Mouse (Mus musculus) activated CD4-positive, CD25-positive, alpha-beta regulatory T cell, adult 4 months (primary cell): ENCODE data around the gene Gpr183. TPM values are rescaled to one million over a fixed set of nuclear protein-coding genes. Genes with fewer than 3 reads are reported as not detected.
A peak's percentile ranks its signal among the peaks of the same experiment; 100 is the strongest.

Source experiments
- ATAC-seq: one replicate; pipeline ENCODE4 v1.8.0; 2017
- polyA plus RNA-seq, 2 experiments: library from polyadenylated mRNA; unstranded; fragments of 100-300 nt; shearing (Covaris generic); gene quantifications; one replicate each; pipeline ENCODE4 v1.2.1; 2017

Gpr183 gene
- polyA plus RNA-seq, 2 experiments from 2014 or later = 104 to 118 TPM

DNA sequence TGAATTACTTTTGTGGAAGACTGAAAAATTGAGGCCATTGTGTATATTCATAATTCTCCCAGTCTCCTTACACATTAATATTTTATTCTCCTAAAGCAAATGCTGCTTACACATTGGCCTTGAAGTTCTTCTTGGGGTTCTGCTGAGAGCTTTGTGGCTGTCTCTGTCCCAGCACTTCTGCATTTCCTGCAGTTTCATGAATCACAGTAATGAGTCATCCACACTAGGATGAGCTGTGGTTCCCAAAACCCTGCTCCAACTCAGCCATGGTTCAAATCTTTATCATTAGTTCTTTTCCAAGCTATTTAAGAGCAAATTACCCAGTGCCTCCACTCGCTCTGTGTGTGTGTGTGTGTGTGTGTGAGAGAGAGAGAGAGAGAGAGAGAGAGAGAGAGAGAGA is 22.3 kb upstream of the Gpr183 start:
- no peak for ATAC-seq

- ATAC-seq = no peak
Observed at GRCm38 (mm10) chr14:121986028-121986427, 21.0 kb upstream of the Gpr183 start.

DNA sequence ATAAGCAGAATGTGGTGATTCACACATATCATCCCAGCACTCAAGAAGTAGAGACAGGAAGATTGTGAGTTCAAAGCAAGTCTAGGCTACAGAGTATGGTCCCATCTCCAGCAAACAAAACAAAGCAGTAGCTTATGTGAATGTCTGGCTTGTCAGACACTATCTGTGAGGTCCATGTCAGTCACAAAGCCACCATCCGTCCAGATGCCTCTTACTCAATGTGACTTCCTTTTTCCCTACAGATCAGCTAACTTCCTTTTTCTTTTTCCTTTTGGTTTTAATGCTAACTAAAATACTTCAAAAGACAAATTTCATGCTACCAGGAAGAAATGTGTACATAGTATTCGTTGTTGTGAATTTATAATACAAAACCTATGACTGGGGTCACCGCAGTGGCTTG is 20.5 kb upstream of the Gpr183 start:
- no peak for ATAC-seq

DNA sequence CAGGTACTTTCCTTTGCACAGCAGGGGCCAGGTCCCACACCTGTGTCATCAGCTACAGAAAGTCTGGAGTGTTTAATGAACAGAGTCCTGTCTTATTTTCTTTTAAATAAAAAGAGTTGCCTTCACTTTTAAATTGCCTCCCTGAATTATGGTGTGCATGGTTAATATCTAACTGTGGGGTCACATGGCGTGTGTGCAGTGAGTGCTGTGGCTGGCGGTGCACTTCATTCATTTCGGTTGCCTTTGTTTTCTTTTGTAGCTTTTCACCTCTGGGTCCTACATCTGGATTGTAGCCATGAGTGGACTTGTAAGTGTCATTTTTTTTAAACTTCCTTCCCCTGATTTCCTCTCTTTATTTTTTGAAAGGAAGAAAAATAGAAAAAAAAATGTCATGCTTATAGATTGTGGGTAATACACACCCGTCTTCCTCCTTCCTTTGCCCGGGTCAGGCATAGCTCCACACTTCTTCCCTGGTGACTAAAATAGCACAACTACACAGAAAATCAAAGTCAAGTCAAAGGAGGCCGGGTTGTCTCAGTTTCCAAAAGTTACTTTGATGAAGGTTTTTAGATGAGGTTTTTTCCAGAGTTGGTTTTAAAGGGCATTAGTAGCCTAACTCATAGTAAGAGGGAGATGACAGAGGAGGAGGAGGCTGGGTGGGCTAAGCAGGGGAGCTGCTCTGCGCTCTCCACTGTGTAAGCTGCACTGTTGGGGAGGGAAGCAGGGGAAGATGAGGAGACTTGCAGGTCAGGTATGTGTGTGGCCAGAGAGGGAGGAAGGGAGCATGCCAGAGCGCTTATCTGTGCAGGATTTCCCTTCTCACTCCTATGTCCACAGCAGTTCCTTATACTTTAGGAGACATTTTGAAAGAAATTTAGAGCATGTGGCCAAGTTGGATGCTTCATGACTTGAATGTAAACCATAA is 18.3 kb upstream of the Gpr183 start:
- peak; percentile 24 for ATAC-seq

GRCm38 (mm10) chr14:121981531-121981930 is 16.5 kb upstream of the Gpr183 start:
- ATAC-seq = no peak

GRCm38 (mm10) chr14:121973114-121973513 is 8.1 kb upstream of the Gpr183 start:
- no peak for ATAC-seq

- ATAC-seq = no peak
Observed at GRCm38 (mm10) chr14:121970402-121970801, 5.4 kb upstream of the Gpr183 start.

GRCm38 (mm10) chr14:121967095-121967494 is 2.1 kb upstream of the Gpr183 start:
- no peak for ATAC-seq

GRCm38 (mm10) chr14:121965461-121965860 is 466 bp upstream of the Gpr183 start:
- no peak for ATAC-seq

GRCm38 (mm10) chr14:121963942-121964335 is 1.1 kb downstream of the Gpr183 start:
- ATAC-seq = no peak

DNA sequence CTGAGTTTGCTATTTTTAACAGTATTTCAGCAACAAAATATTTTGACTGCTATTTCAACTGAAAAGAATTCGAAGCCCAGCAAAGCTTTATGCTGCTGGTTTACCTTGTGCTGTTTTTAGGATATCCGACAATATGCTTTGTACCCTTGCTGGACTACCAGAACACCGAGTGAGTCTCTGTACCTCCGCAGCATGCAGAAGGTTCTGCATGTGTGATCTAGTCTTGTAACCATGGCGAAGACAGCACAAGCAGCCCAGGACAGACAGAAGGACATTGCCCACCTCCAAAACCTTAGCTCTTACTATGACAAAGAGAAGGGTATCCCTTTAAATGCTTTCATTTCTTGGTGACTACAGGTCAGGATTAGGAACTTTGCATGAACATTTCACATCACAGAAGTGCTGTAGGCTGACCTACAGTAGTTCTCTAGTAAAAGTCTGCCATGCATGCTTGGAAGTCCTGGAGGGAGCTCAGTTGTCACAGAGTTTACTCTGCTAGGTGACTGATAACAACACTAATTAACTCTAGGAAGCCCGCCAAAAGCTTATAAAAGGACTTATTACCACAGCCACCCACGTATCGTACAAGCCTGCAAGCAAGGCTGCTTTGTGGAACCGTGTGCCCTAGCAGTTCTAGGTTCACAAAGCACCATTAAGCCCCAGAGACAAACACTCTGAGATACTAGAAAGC is 1.6 kb downstream of the Gpr183 start:
- ATAC-seq = peak; percentile 7

DNA sequence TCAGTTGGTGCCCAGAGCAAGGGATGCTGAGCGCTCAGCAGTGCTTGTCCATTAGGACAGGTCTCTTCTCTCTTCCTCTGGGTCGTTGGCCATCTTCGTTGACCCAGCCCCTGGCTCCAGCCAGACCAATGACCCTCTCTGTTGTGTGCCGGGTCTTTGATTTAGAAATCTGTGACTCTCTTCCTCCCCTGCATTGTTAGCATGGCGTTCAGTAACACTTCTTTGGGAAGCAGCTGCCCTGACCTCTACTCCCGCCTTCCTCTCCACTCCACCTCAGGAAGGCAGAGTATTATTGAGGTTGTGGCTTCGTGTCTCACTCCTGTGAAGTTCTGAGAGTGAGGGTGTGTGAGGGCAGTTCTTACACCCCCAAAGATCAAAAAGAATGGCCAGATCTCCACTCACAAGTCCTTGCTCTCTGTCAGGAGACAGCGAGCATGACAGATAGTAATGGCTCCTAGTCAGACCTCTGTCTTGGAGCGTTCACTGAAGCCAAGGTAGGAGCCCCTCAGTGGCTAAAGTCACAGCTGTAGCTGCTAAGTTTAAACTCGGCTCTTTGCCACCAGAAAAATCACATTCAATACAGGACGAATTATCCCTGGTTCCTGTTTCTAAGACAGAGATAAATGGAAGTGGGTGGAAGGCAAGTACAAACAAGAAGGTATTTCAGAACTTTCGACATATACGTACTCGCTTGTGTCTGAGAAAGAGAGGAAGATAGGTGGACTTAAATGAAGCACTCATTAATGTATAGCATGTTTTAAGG is 2.7 kb downstream of the Gpr183 start:
- ATAC-seq = no peak

- ATAC-seq = no peak
Observed at GRCm38 (mm10) chr14:121961496-121962127, 3.4 kb downstream of the Gpr183 start.

- ATAC-seq = no peak
Observed at GRCm38 (mm10) chr14:121960997-121961396, 4.0 kb downstream of the Gpr183 start.

DNA sequence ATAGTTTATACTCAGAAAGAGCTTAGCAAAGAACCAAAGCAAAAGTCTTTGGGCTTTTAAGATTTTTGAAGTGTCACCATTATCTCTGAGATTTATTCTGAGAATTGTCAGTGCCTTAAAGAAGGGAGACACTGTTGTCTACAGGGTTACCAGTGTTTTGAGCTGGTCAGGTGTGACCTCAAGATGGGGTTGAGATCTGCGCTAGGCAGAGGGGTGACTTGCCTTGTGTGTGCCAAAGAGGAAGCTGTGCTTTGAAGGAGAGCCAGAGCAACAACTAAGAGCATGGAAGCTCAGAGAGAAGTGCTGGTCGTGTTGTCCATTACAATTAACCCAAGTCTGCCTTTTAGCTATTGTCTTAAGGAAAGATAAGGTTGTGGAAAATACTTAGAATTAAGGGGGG is 4.5 kb downstream of the Gpr183 start:
- no peak for ATAC-seq

- ATAC-seq = no peak
Observed at GRCm38 (mm10) chr14:121960031-121960430, 5.0 kb downstream of the Gpr183 start.

GRCm38 (mm10) chr14:121959538-121959980 is 5.4 kb downstream of the Gpr183 start:
- ATAC-seq = no peak

GRCm38 (mm10) chr14:121958751-121959537 is 6.1 kb downstream of the Gpr183 start:
- ATAC-seq = no peak

- ATAC-seq = no peak
Observed at GRCm38 (mm10) chr14:121958041-121958750, 6.8 kb downstream of the Gpr183 start.

- no peak for ATAC-seq
Observed at GRCm38 (mm10) chr14:121957176-121957871, 7.7 kb downstream of the Gpr183 start.
